Mouse (Mus musculus): ENCODE data around the gene Samd4b. TPM values are rescaled to one million over a fixed set of nuclear protein-coding genes. Genes with fewer than 3 reads are reported as not detected.
"Not testable (repeated sequence)": the region's sequence is repeated elsewhere in the genome, so short reads cannot be mapped to it uniquely, and the experiment has no call there.

The Samd4b gene
- polyA plus RNA-seq, 1 experiment from 2014 or later, result 21.6 TPM

- Histone ChIP-seq H3K4me2 (no peak overlapping the region), H3K4me1 (replicated peaks) (peaks cover 5% of the 10 kb centered on the region; the same call in 1 of the 2 replicates), H3K4me3 (no peak overlapping the region), H3K9ac (no peak overlapping the region), H3K27ac (no peak overlapping the region), H3K9me3 (no peaks in the 10 kb centered on the region), H3K36me3 (peaks cover 27% of the 10 kb centered on the region), H3K27me3 (no peaks in the 10 kb centered on the region)
- WGBS, result 31% methylated on average over 5 of the region's 5 CpGs
- ATAC-seq (ENCODE audit: low FRiP score), result no peak
These were observed 41.9 kb downstream of the Samd4b start for GRCm38 (mm10) chr7:28555939-28556535.

DNA sequence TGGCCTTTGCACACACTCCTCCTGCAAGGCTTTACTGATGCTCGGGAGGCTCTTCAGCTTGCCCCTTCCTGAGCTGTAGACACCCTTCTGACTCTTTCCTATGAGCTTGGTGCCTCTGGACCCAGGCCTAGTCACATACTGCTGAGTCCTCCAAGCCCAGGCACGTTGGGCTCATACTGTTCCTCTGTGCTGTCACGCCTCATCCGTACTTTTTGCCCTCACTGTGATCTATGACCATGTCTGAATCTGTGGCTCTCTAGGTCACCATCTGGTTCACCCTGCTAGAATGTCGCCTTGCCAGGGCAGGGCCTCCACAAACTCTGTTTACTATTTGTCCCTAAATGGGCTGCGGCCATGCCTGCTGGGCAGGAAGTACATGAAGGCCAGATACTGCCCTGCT, 44.9 kb downstream of the Samd4b start:
- 92% methylated on average over 6 of the region's 6 CpGs for WGBS
- peaks cover 6% of the 10 kb centered on the region for H3K27me3 ChIP-seq

DNA sequence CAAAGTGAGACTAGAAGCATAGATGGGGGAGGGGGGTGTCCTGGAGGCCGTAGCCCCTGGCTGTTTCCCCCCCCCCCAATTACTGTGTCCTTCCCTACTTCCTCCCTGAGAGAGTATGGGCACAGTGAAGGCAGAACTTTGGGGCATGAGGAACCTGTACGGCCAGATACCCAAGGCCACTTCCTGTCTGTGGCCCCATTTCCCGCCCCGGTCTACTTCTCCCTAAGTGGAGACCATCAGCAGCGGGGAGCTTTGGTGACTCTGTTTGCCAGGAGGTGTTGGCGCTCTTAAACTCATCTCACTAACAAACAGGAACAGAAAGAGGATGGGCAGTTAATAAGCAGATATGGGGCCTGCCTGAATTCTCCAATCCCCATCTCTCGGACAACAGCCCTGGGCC, 50.3 kb downstream of the Samd4b start:
- 81% methylated on average over 6 of the region's 7 CpGs for WGBS
- Histone ChIP-seq H3K9me3 (no peaks in the 10 kb centered on the region), H3K4me3 (no peak overlapping the region), H3K36me3 (no peaks in the 10 kb centered on the region), H3K27me3 (peaks cover 55% of the 10 kb centered on the region), H3K4me2 (no peak overlapping the region), H3K27ac (no peak overlapping the region), H3K9ac (no peak overlapping the region), H3K4me1 (replicated peaks) (peaks cover 28% of the 10 kb centered on the region)
- ATAC-seq (ENCODE audit: low FRiP score), result no peak

More for the DNA sequence above, 44.9 kb downstream of the Samd4b start:
- H3K4me2 ChIP-seq, result no peak overlapping the region
- no peaks in the 10 kb centered on the region for H3K9me3 ChIP-seq
- no peak overlapping the region for H3K9ac ChIP-seq
- no peak overlapping the region for H3K27ac ChIP-seq
- H3K4me1 ChIP-seq (replicated peaks), result peaks cover 5% of the 10 kb centered on the region; the same call in 1 of the 2 replicates
- H3K4me3 ChIP-seq, result no peak overlapping the region
- no peaks in the 10 kb centered on the region for H3K36me3 ChIP-seq
- no peak for ATAC-seq (ENCODE audit: low FRiP score)

GRCm38 (mm10) chr7:28547154-28547553, 50.8 kb downstream of the Samd4b start, which contains the start of gene Nccrp1:
TSS of gene Nccrp1 (minus strand) at chr7:28547254.
- no peak within 1 kb of the TSS for H3K27ac ChIP-seq
- peak within 1 kb of the TSS; percentile 61 for H3K4me2 ChIP-seq
- WGBS, result 4% methylated on average over 5 of the region's 5 CpGs
- peak within 1 kb of the TSS; percentile 37 for H3K4me3 ChIP-seq
- H3K9ac ChIP-seq, result peak within 1 kb of the TSS; percentile 62
- H3K4me1 ChIP-seq (replicated peaks), result peaks cover 28% of the 10 kb centered on the region
- H3K27me3 ChIP-seq, result peaks cover 55% of the 10 kb centered on the region
- no peaks in the 10 kb centered on the region for H3K9me3 ChIP-seq
- H3K36me3 ChIP-seq, result no peaks in the 10 kb centered on the region
- no peak for ATAC-seq (ENCODE audit: low FRiP score)

- WGBS, result 2% methylated on average over 22 of the region's 22 CpGs
These were observed 51.3 kb downstream of the Samd4b start for GRCm38 (mm10) chr7:28546649-28547048.

GRCm38 (mm10) chr7:28545891-28546210, 52.1 kb downstream of the Samd4b start:
- Histone ChIP-seq H3K9me3 (no peaks in the 10 kb centered on the region), H3K9ac (no peak overlapping the region), H3K36me3 (no peaks in the 10 kb centered on the region), H3K4me2 (peak overlapping the region; percentile 61; the same call in 1 of the 2 replicates), H3K4me1 (replicated peaks) (peaks cover 28% of the 10 kb centered on the region), H3K27me3 (peaks cover 55% of the 10 kb centered on the region), H3K4me3 (no peak overlapping the region), H3K27ac (no peak overlapping the region)
- no peak for ATAC-seq (ENCODE audit: low FRiP score)
- 53% methylated on average over 7 of the region's 7 CpGs for WGBS

More at GRCm38 (mm10) chr7:28546649-28547048, 51.3 kb downstream of the Samd4b start:
- Histone ChIP-seq H3K4me3 (peak overlapping the region; percentile 37), H3K4me2 (peak overlapping the region; percentile 61), H3K9ac (peak overlapping the region; percentile 62), H3K36me3 (no peaks in the 10 kb centered on the region), H3K27ac (no peak overlapping the region), H3K27me3 (peaks cover 55% of the 10 kb centered on the region), H3K4me1 (replicated peaks) (peaks cover 28% of the 10 kb centered on the region), H3K9me3 (no peaks in the 10 kb centered on the region)
- no peak for ATAC-seq (ENCODE audit: low FRiP score)

- peaks cover 55% of the 10 kb centered on the region for H3K27me3 ChIP-seq
- peaks cover 28% of the 10 kb centered on the region for H3K4me1 ChIP-seq (replicated peaks)
- H3K27ac ChIP-seq, result no peak overlapping the region
- WGBS, result 24% methylated on average over 14 of the region's 14 CpGs
- no peaks in the 10 kb centered on the region for H3K36me3 ChIP-seq
- H3K9ac ChIP-seq, result no peak overlapping the region
- H3K4me3 ChIP-seq, result no peak overlapping the region
- ATAC-seq (ENCODE audit: low FRiP score), result 0 out of 2 replicates have a peak, but pooled peaks have one; percentile 39
- H3K4me2 ChIP-seq, result no peak overlapping the region
- no peaks in the 10 kb centered on the region for H3K9me3 ChIP-seq
These were observed 52.7 kb downstream of the Samd4b start for GRCm38 (mm10) chr7:28545048-28545890.

- Histone ChIP-seq H3K36me3 (no peaks in the 10 kb centered on the region), H3K27ac (no peak overlapping the region), H3K9ac (peak overlapping the region; percentile 35; the same call in 1 of the 2 replicates), H3K27me3 (peaks cover 55% of the 10 kb centered on the region), H3K4me2 (peak overlapping the region; percentile 42), H3K4me1 (replicated peaks) (peaks cover 28% of the 10 kb centered on the region), H3K9me3 (no peaks in the 10 kb centered on the region), H3K4me3 (peak overlapping the region; percentile 19)
- 3% methylated on average over 25 of the region's 27 CpGs for WGBS
- ATAC-seq (ENCODE audit: low FRiP score), result no peak; the same call in 1 of the 2 replicates
These were observed 53.8 kb downstream of the Samd4b start for GRCm38 (mm10) chr7:28544051-28544601.

- no peak for ATAC-seq (ENCODE audit: low FRiP score)
These were observed 57.4 kb downstream of the Samd4b start, which contains the start of gene Sycn for GRCm38 (mm10) chr7:28540526-28540925. TSS of gene Sycn (plus strand) at chr7:28540885.

DNA sequence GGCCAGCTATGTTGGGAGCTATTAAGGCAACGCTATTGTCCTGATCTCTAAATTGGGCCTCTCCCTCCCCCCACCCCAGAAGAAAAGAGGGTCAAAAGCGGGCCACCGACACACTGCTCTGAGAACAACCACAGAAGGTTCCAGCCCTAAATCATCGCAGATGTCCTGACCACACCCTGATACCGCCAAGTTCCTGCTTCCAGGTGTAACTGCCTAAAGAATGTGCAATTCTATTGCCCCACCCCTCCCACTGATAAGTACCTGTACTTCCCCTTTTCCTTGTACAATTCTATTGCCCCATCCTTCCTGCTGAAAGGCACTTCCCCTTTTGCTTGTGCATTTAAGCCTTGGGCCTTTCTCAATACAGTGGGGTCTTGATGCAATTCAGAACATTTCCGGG, 59.1 kb downstream of the Samd4b start:
- H3K4me1 ChIP-seq (replicated peaks); H3K27me3 ChIP-seq; H3K4me3 ChIP-seq; ATAC-seq (ENCODE audit: low FRiP score); H3K9me3 ChIP-seq; H3K36me3 ChIP-seq; H3K27ac ChIP-seq; H3K9ac ChIP-seq; H3K4me2 ChIP-seq: not testable (repeated sequence)
- WGBS, result 95% methylated on average over 6 of the region's 6 CpGs

More at GRCm38 (mm10) chr7:28540526-28540925, 57.4 kb downstream of the Samd4b start, which contains the start of gene Sycn:
- Histone ChIP-seq H3K4me1 (replicated peaks) (peaks cover 11% of the 10 kb centered on the region), H3K27ac (no peak within 1 kb of the TSS), H3K4me2 (no peak within 1 kb of the TSS), H3K9ac (no peak within 1 kb of the TSS), H3K4me3 (no peak within 1 kb of the TSS), H3K36me3 (no peaks in the 10 kb centered on the region), H3K9me3 (no peaks in the 10 kb centered on the region), H3K27me3 (peaks cover 24% of the 10 kb centered on the region)
- WGBS, result 84% methylated on average over 4 of the region's 4 CpGs

GRCm38 (mm10) chr7:28532005-28532404, 65.9 kb downstream of the Samd4b start:
- H3K36me3 ChIP-seq, result no peaks in the 10 kb centered on the region
- 69% methylated on average over 8 of the region's 8 CpGs for WGBS
- ATAC-seq (ENCODE audit: low FRiP score), result no peak
- no peaks in the 10 kb centered on the region for H3K4me1 ChIP-seq (replicated peaks)
- H3K27me3 ChIP-seq, result no peaks in the 10 kb centered on the region
- no peak overlapping the region for H3K9ac ChIP-seq
- no peak overlapping the region for H3K4me3 ChIP-seq
- H3K27ac ChIP-seq, result no peak overlapping the region
- H3K9me3 ChIP-seq, result no peaks in the 10 kb centered on the region
- no peak overlapping the region for H3K4me2 ChIP-seq

- Histone ChIP-seq H3K36me3 (no peaks in the 10 kb centered on the region), H3K4me2 (no peak overlapping the region), H3K4me3 (no peak overlapping the region), H3K9ac (no peak overlapping the region), H3K4me1 (replicated peaks) (no peaks in the 10 kb centered on the region), H3K9me3 (no peaks in the 10 kb centered on the region), H3K27ac (no peak overlapping the region), H3K27me3 (no peaks in the 10 kb centered on the region)
- no peak for ATAC-seq (ENCODE audit: low FRiP score)
- WGBS, result 8% methylated on average over 19 of the region's 19 CpGs
These were observed 69.8 kb downstream of the Samd4b start for GRCm38 (mm10) chr7:28527922-28528719.

Data from hindbrain, embryonic 13.5 days (tissue).